Mouse (Mus musculus): ENCODE data around the gene Cpne4.

Gene Cpne4

DNA sequence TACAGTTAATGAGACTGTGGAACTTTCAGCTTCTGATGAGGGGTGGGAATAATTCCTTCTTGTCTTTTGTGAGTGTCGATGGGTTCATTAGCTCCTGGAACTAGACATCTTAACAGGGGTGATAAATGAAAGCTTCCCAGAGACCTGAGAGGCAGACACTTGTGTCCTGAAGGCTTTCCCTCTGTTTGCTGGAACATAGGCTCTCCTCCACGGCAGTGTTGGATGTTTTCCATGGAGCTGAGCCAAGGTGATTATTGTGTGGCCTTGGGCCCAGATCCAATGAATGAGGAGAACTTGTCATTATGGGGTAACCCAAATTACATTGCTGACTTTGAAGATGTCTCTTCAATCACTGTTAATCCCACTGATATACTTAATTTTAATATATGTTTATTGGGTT, 146.1 kb downstream of the Cpne4 start:
- DNase-seq, result peak; percentile 11

DNA sequence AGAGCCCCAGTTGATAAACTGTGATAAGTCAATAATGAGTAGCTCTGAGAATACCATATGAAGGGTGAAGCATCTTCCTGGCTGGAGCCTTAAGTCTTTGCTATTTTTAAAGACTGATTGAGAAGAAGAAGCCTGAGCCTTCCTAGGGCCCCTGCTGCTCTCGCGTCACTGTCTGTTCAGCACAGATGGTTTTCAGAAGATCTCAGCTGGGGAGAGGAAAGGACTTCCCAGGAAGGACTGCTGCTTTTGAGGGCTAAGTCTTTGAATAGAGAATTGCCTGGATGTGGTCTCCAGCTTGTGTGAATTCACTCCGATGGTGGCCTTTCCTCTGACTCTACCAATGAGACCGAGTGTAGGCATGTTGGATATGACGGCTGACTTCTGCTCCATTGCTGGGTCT, 163.7 kb downstream of the Cpne4 start:
- DNase-seq, result no peak

DNA sequence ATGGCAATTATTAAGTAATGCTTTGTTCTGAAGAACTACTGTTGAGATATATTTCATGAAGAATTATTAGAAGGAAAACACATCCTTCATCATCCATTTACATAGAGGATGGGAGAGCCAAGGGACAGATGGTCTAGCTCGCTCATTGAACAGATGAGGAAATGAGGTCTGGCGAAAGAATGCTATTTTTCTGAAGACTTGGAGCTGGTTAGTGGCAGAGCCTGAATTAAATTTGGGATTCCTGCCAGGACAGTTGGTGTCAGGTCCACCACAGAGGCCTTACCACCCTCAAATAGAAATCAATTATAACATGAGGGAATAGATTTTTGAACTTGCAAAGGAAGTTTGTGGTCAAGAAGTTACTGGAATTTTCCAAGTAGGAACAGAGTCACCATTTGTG, 178.2 kb downstream of the Cpne4 start:
- no peak for DNase-seq

GRCm38 (mm10) chr9:104742661-104743380, 195.7 kb downstream of the Cpne4 start:
- no peak for DNase-seq

DNA sequence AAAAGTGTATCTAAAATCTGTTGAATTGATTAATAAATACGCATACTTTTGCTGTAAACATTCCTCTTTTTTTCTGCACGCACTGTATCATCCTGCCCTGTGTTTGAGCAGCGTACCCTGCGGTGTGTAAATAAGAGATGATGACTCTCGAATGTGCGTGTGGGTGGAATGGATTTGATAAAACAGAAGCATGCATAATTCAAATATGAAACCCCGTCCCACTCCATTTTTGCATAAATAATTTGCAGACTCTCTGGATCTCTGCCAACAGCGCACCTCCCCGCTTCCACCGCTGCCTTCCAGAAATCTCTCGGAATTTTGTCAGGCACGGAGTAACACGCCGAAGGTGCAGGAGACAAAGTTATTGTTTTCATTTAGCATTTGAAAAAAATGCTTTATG, 208.4 kb downstream of the Cpne4 start:
- peak; percentile 10 for DNase-seq

DNA sequence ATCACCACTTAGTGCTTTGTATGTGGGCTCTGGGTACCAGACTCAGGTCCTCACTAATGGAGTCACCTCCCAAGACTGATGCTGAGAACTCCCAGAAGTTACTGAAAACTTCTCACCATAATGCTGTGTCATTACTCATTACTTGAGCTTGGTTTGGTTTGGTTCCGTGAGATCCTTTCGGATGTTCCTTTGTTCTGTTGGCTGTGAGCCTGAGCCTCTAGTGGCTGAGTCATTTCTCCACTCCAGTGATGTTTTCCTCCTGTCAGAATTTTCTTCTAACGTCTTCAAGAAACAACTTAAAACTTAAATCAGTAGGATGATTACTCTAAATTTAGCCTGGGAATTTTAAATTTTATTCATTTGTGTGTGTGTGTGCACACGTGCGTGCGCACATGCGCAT, 212.9 kb downstream of the Cpne4 start:
- DNase-seq, result no peak

DNA sequence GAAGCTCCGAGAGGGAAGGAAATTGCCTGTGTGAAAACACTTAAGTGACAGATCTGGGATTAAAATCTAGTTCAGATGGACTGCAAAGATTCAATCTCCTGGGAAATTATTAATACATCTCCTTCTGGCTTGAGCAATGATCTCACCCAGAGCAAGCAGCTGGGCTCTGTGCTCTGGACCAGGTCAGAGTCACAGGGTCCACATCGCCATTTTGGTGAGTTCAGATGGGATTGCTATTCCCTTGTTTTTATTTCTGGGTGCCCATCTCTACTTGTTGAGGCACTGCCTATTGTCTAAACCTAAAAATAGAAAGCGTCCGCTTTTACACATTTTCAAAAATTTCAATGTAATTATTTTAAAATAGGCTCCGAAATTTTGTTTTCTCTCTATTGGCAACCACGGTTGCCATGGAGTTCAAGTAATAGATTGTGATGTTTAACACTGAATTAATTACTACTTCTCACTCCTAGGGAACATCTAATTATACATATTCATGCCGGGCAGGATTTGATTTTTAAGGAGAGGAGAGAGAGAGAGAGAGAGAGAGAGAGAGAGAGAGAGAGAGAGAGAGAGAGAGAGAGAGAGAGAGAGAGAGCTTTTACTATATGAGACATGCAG, 229.2 kb downstream of the Cpne4 start:
- DNase-seq, result no peak

- DNase-seq, result no peak
Measured at GRCm38 (mm10) chr9:104777135-104777534, 230.0 kb downstream of the Cpne4 start.

DNA sequence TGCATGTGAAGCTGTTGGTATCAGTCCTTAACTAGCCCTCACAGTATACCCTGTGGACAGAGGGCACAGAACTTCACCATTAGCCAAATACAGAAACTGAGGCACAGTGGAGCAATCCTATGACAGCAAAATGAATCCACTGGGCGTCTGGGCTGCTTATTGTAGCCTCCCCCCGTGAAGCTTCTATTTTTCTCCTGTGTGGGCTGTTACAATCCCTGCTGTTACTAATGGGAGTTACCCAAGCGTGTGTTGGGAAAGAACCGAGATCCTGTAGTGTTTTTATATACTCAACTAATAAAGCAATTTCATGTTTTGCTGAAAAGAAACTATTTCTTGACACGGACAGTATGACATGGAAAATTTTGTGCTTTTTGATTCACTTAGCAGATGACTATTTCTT, 230.7 kb downstream of the Cpne4 start:
- DNase-seq, result no peak

DNA sequence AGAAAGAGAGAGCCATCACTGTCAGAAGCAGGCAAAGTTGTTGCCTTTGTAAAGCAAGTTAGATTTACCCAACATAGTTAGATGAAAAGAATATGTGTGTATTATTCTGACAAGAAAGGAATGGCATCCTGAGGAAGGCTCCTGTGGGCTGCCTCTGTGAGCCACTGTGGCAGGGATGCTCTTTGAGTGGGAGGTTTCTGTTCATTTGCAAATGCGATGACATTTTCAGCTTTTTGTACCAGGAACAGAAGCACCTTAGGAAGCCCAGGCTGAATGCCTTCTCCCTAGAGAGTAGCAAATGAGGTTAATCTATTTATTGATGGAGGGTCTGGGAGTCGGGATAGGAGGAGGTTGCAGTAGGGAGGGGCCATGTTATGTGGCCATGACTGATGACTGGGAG, 249.5 kb downstream of the Cpne4 start:
- no peak for DNase-seq

- no peak for DNase-seq
Measured at GRCm38 (mm10) chr9:104804776-104805175, 257.7 kb downstream of the Cpne4 start.

- no peak for DNase-seq
Measured at GRCm38 (mm10) chr9:104814681-104815080, 267.6 kb downstream of the Cpne4 start.

DNA sequence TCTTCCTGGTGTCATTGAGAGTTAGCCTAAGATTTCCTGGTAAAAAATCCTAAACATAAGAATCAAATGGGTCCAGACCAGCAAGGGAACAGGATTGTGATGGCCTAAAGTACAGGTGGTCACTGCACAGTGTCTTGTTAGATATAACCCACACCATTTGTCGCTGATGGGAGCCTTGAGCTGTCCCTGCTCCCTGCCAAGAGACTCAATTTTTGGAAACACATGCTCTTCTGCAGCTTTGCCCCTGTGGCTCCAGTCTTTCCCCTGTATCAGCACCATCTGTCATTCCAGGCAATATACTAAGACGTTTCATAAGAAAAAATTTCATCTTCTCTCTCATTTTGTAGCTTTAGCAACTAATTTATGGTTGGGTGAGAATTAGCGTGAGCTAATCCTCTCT, 281.6 kb downstream of the Cpne4 start:
- DNase-seq, result no peak

DNA sequence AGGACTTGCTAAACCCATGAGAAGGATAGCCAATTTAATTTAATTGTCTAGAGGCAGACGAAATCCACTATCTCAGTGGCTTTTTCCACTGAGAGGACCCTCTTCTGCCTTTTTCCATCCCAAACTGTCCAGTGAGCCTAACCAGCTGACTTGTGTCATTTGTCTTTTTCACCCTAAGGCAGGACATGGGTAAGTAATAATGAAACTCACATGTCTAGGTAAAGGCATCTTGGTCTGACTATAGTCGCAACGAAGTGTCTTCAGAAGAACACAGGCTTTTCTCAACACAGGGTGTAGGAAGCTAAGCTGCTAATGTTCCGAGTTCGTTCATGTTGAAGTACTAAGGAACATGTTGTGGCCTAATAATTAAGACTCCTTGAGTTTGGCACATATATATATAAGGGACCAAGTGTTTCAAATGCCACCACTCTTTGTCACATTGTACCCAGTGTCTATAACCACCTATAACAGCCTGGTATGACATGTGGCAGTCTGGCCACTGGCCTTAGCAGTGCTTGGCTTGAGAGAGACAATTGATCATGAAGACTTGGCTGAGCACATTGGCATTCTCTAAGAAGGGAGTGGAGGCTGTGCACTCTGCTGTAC, 286.0 kb downstream of the Cpne4 start:
- DNase-seq, result no peak

GRCm38 (mm10) chr9:104837931-104838330, 290.8 kb downstream of the Cpne4 start:
- no peak for DNase-seq

- DNase-seq, result no peak
Measured at GRCm38 (mm10) chr9:104841278-104841677, 294.2 kb downstream of the Cpne4 start.

DNA sequence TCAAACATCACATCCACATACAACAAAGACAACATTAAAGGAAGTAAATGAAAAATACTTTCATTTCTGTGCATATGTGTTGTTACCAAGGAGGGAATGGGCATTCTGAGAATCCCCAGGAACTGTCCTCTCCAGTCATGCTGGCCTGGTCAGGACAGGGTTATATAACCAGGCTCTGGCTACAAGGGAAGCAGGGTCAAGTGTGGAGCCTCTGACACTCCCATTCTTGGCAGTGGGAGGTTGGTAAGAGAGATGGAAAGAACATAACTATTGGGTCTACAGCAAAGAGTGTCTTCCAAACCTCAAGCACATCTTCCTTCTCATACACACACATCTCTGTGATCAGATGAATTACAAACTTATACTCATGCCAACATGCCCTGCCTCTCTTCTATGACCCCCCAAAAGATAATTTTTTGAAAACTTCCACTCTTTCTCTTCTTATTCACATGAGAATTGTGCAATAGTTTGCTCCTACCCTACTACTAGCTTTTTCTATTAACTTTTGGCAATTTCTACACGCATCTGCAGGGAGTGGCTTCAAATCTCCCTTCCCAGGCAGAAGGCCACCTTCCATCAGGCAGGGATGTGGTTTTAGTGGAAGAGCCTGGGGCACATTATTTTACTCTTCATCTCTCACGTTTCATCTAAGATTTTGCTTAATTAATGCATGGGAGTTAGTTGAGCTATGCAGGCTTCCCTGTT, 298.3 kb downstream of the Cpne4 start:
- DNase-seq, result no peak

DNA sequence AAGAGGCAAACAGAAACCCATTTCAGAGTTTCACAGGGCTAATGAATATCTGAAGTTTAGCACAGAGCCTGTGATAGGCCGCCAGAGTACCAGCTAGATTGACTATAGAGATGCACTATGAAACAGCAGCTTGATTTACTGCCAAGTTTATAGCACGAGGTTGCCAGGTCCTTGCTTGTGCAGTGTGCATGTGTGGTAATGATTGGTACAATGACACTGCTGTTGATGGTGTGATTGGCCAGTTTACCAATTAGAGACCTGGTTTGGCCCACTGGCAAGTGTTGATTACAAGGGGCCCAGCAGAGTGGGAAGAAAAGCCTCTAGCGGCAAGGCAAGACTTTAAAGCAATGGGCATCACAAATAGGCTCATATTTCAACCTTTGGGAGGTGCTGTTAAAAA, 306.6 kb downstream of the Cpne4 start:
- no peak for DNase-seq

GRCm38 (mm10) chr9:104854245-104854921, 307.3 kb downstream of the Cpne4 start:
- no peak for DNase-seq

GRCm38 (mm10) chr9:104865830-104866229, 318.7 kb downstream of the Cpne4 start:
- DNase-seq, result no peak

DNA sequence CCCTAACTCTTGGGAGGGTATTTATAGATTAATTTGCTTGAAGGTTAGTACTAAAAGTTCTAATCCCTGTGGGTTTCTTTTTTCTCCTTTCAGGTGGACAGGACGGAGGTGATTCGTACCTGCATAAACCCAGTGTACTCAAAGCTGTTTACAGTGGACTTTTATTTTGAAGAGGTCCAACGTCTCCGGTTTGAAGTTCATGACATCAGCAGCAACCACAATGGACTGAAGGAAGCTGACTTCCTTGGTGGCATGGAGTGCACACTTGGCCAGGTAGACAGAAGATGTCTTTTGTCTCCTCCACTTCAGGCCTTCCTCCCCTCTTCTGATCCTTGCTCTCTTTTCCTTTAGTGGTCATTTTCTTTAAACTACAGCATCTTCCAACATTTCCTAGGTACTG, 325.5 kb downstream of the Cpne4 start:
- DNase-seq, result no peak

- DNase-seq, result no peak
Measured at GRCm38 (mm10) chr9:104874157-104874556, 327.1 kb downstream of the Cpne4 start.

DNA sequence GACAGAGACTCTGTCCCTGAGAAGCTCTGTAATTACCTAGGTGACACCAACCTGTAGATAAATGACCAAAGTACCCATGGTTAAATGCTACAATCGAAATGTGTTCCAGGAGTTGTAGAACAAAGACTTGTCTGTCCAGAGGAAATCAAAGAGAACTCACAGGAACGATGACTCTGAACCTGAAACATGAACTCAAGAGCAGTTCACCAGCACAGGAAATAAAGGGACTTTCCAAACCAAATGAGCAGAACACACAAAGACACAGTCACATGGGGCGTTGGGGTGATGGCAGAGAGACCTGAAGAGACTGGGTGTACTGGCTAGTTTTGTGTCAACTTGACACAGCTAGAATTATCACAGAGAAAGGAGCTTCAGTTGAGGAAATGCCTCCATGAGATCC, 329.9 kb downstream of the Cpne4 start:
- no peak for DNase-seq

Data from right cerebral cortex, postnatal 4 days (tissue).